Mouse (Mus musculus): ENCODE measurements around the gene F12. TPM values are rescaled to one million over a fixed set of nuclear protein-coding genes. Genes with fewer than 3 reads are reported as not detected.

F12 gene
- polyA plus RNA-seq, 2 experiments: 0.11 TPM; not detected in 1

- H3K4me3 ChIP-seq (replicated peaks; ENCODE audit: low read length): no peak overlapping the region
- ATAC-seq (ENCODE audit: low FRiP score, low read depth): peak; percentile 91
- no peaks in the 10 kb centered on the region for H3K27me3 ChIP-seq (ENCODE audit: control insufficient read depth, insufficient read depth, low read length)
- peak; percentile 81 for DNase-seq (ENCODE audit: low spot score)
- H3K9ac ChIP-seq (ENCODE audit: low read depth, low read length, severe bottlenecking): peak overlapping the region; percentile 38; the same call in 1 of the 2 replicates
- no peak for TF ChIP-seq POLR2A (IDR thresholded peaks at IDR 0.05; ENCODE audit: borderline replicate concordance, extremely low read depth, insufficient read depth, insufficient read length)
- no peak overlapping the region; the same call in 1 of the 2 replicates for H3K27ac ChIP-seq (replicated peaks; ENCODE audit: low read depth, low read length)
- WGBS: 9% methylated on average over 11 of the region's 11 CpGs
- peak overlapping the region; percentile 30; the same call in 1 of the 2 replicates for H3K4me2 ChIP-seq (replicated peaks; ENCODE audit: low read depth, low read length, severe bottlenecking)
- H3K4me1 ChIP-seq (ENCODE audit: control insufficient read depth, insufficient read depth, low read length): peaks cover 3% of the 10 kb centered on the region
- no peaks in the 10 kb centered on the region for H3K9me3 ChIP-seq (ENCODE audit: control insufficient read depth, low read length)
- H3K36me3 ChIP-seq (ENCODE audit: control insufficient read depth, insufficient read depth, low read length): no peaks in the 10 kb centered on the region
Measured at GRCm38 (mm10) chr13:55404853-55405782, 21.5 kb downstream of the F12 start.

GRCm38 (mm10) chr13:55403935-55404852, 22.4 kb downstream of the F12 start:
- no peak for DNase-seq (ENCODE audit: low spot score)
- ATAC-seq (ENCODE audit: low FRiP score, low read depth): no peak
- Histone ChIP-seq H3K9me3 (ENCODE audit: control insufficient read depth, low read length) (no peaks in the 10 kb centered on the region), H3K4me1 (ENCODE audit: control insufficient read depth, insufficient read depth, low read length) (peaks cover 3% of the 10 kb centered on the region), H3K27me3 (ENCODE audit: control insufficient read depth, insufficient read depth, low read length) (no peaks in the 10 kb centered on the region), H3K27ac (replicated peaks; ENCODE audit: low read depth, low read length) (no peak overlapping the region), H3K36me3 (ENCODE audit: control insufficient read depth, insufficient read depth, low read length) (no peaks in the 10 kb centered on the region), H3K4me3 (replicated peaks; ENCODE audit: low read length) (no peak overlapping the region), H3K4me2 (replicated peaks; ENCODE audit: low read depth, low read length, severe bottlenecking) (no peak overlapping the region), H3K9ac (ENCODE audit: low read depth, low read length, severe bottlenecking) (no peak overlapping the region)
- TF ChIP-seq POLR2A (IDR thresholded peaks at IDR 0.05; ENCODE audit: borderline replicate concordance, extremely low read depth, insufficient read depth, insufficient read length): no peak
- 60% methylated on average over 15 of the region's 15 CpGs for WGBS

DNA sequence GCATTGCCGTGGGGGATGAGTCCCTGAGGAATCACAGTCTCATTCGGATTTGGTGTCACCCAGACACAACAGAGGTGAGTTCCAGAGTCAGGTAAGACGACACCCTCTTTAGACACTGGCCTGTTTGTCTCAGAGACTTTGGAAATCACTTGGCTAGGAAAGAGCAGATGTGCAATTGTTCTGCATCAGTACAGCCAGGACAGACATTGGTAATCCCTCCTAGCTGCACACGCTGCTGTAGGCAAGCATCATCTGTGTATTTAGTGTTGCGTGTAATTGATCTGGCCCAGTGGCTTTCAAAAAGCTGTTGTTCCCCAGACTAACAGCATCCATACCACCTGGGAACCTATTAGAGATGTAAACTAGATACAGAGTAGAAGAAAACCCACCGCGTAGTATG, 23.3 kb downstream of the F12 start:
- ATAC-seq (ENCODE audit: low FRiP score, low read depth): no peak
- no peaks in the 10 kb centered on the region for H3K36me3 ChIP-seq (ENCODE audit: control insufficient read depth, insufficient read depth, low read length)

GRCm38 (mm10) chr13:55400039-55400346, 26.6 kb downstream of the F12 start:
- no peak overlapping the region for H3K9ac ChIP-seq (ENCODE audit: low read depth, low read length, severe bottlenecking)
- DNase-seq (ENCODE audit: low spot score): no peak
- no peak overlapping the region for H3K27ac ChIP-seq (replicated peaks; ENCODE audit: low read depth, low read length)
- H3K36me3 ChIP-seq (ENCODE audit: control insufficient read depth, insufficient read depth, low read length): no peaks in the 10 kb centered on the region
- no peak for TF ChIP-seq POLR2A (IDR thresholded peaks at IDR 0.05; ENCODE audit: borderline replicate concordance, extremely low read depth, insufficient read depth, insufficient read length)
- H3K4me2 ChIP-seq (replicated peaks; ENCODE audit: low read depth, low read length, severe bottlenecking): no peak overlapping the region
- no peaks in the 10 kb centered on the region for H3K4me1 ChIP-seq (ENCODE audit: control insufficient read depth, insufficient read depth, low read length)
- no peaks in the 10 kb centered on the region for H3K27me3 ChIP-seq (ENCODE audit: control insufficient read depth, insufficient read depth, low read length)
- H3K4me3 ChIP-seq (replicated peaks; ENCODE audit: low read length): no peak overlapping the region
- no peak for ATAC-seq (ENCODE audit: low FRiP score, low read depth)
- WGBS: 74% methylated on average over 1 of the region's 1 CpGs
- no peaks in the 10 kb centered on the region for H3K9me3 ChIP-seq (ENCODE audit: control insufficient read depth, low read length)

More for the DNA sequence above, 23.3 kb downstream of the F12 start:
- TF ChIP-seq POLR2A (IDR thresholded peaks at IDR 0.05; ENCODE audit: borderline replicate concordance, extremely low read depth, insufficient read depth, insufficient read length): no peak
- Histone ChIP-seq H3K9me3 (ENCODE audit: control insufficient read depth, low read length) (no peaks in the 10 kb centered on the region), H3K9ac (ENCODE audit: low read depth, low read length, severe bottlenecking) (no peak overlapping the region), H3K4me2 (replicated peaks; ENCODE audit: low read depth, low read length, severe bottlenecking) (no peak overlapping the region), H3K4me1 (ENCODE audit: control insufficient read depth, insufficient read depth, low read length) (peaks cover 3% of the 10 kb centered on the region), H3K27ac (replicated peaks; ENCODE audit: low read depth, low read length) (no peak overlapping the region), H3K27me3 (ENCODE audit: control insufficient read depth, insufficient read depth, low read length) (no peaks in the 10 kb centered on the region), H3K4me3 (replicated peaks; ENCODE audit: low read length) (no peak overlapping the region)
- WGBS: 76% methylated on average over 7 of the region's 7 CpGs
- DNase-seq (ENCODE audit: low spot score): no peak
